Mouse (Mus musculus) limb, embryonic 14.5 days (tissue): ENCODE measurements at regions not wholly inside any gene's neighbourhood (a gene's known extent, or its start where the extent isn't known, plus 50 kb on each side); places are given as distances from the start of the nearest gene placed in this dataset.
"Not testable (repeated sequence)": the region's sequence is repeated elsewhere in the genome, so short reads cannot be mapped to it uniquely, and the experiment has no call there.

Experiments
- ATAC-seq: fragments of 200-750 bp; cut with Nextera tagmentation; 2 replicates; pipeline ENCODE4 v1.8.0; 2017; ENCODE audit warnings: low read depth, moderate number of reproducible peaks, moderate TSS enrichment; ENCODE audit not compliant: low FRiP score
- DNase-seq: peaks from one replicate; pipeline ENCODE4 v3.0.0-alpha.2; 2015; ENCODE audit warnings: low spot score
- H3K27ac ChIP-seq: fragments of 300-500 bp; sonication (generic); replicated peaks from 2 replicates; pipeline ENCODE4 v1.5.1; 2014; ENCODE audit warnings: low read depth, mild to moderate bottlenecking, low read length, moderate library complexity, mixed read lengths
- H3K27me3 ChIP-seq: fragments of 300-500 bp; sonication (generic); 2 replicates; pipeline ENCODE4 v1.6.1; 2014; ENCODE audit warnings: low read length, mixed read lengths; ENCODE audit not compliant: control insufficient read depth, insufficient read depth
- H3K36me3 ChIP-seq: fragments of 300-500 bp; sonication (generic); 2 replicates; pipeline ENCODE4 v1.6.1; 2014; ENCODE audit warnings: mild to moderate bottlenecking, low read length, moderate library complexity, mixed read lengths; ENCODE audit not compliant: control insufficient read depth, insufficient read depth
- H3K4me1 ChIP-seq: fragments of 300-500 bp; sonication (generic); 2 replicates; pipeline ENCODE4 v1.6.1; 2014; ENCODE audit warnings: antibody characterized with exemption, low read length, mixed read lengths; ENCODE audit not compliant: control insufficient read depth, insufficient read depth
- H3K4me2 ChIP-seq: fragments of 300-500 bp; sonication (generic); replicated peaks from 2 replicates; pipeline ENCODE4 v1.6.1; 2014; ENCODE audit warnings: low read depth, mild to moderate bottlenecking, low read length, moderate library complexity; ENCODE audit not compliant: severe bottlenecking
- H3K4me3 ChIP-seq: fragments of 300-500 bp; sonication (generic); replicated peaks from 2 replicates; pipeline ENCODE4 v1.5.1; 2014; ENCODE audit warnings: low read length
- H3K9ac ChIP-seq: fragments of 300-500 bp; sonication (generic); 2 replicates; pipeline ENCODE4 v1.6.1; 2014; ENCODE audit warnings: mild to moderate bottlenecking, low read depth, low read length, moderate library complexity; ENCODE audit not compliant: severe bottlenecking
- H3K9me3 ChIP-seq: fragments of 300-500 bp; sonication (generic); 2 replicates; pipeline ENCODE4 v1.6.1; 2016; ENCODE audit warnings: low read length; ENCODE audit not compliant: control insufficient read depth
- POLR2A ChIP-seq: fragments of 200-500 bp; IDR thresholded peaks from 2 replicates; pipeline ENCODE4 v1.8.0; 2012; ENCODE audit warnings: inconsistent platforms, mild to moderate bottlenecking, moderate library complexity, borderline replicate concordance; ENCODE audit not compliant: insufficient read depth, insufficient read length; ENCODE audit errors: extremely low read depth
- WGBS: fragments of 180-500 bp; shearing (Covaris S2); extraction: QIAGEN DNeasy Blood & Tissue Kit; methylation state at CpG from one replicate; pipeline ENCODE4 v1.1.7; 2014; 5-methylcytosine and 5-hydroxymethylcytosine counted together

DNA sequence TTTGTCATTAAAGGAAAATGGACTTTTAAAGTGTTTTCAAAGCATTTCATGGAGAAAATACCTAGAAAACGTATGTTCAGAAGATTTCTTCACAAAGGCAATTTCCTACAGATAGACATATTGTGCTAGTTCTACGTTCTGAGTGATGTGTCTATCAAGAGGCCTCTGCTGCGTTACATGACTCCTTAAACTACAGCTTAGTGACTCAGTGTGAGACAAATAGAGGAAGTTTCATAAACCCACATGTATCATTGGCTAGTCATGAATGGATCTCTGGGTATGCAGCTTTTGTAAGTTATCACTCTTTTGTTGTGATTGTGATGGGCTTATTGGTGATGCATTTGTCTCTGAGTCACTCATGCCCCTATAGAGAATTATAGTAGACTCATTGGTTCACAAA lies 1067.3 kb upstream of the Sel1l start:
- TF ChIP-seq POLR2A: no peak
- Histone ChIP-seq H3K4me1 (no peaks in the 10 kb centered on the region), H3K27ac (no peak overlapping the region), H3K36me3 (no peaks in the 10 kb centered on the region), H3K4me2 (no peak overlapping the region), H3K4me3 (no peak overlapping the region), H3K9ac (no peak overlapping the region), H3K27me3 (no peaks in the 10 kb centered on the region), H3K9me3 (no peaks in the 10 kb centered on the region)
- no peak for DNase-seq
- ATAC-seq: no peak
- WGBS: 84% methylated on average over 3 of the region's 3 CpGs

DNA sequence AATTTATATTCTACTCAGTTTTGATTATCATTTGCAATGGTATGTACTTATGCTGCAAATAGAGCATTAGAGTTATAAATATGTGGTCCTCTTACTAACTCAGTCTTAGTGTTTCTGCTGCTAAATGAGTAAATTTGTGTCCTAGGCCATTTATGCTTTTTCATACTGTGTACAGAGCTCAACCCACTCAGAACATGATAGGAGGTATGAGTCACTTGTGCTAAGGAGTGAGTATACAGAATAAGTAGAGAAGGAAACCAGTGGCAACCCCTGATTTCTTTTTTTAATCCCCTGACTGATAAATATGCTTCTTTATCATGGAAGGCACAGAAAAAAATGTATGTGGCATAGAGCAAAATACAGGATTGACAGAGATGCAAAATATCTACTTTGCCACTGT lies 1066.8 kb upstream of the Sel1l start:
- DNase-seq (no peak), ATAC-seq (no peak)
- no peaks in the 10 kb centered on the region for H3K27me3 ChIP-seq
- no peaks in the 10 kb centered on the region for H3K4me1 ChIP-seq
- H3K4me2 ChIP-seq: no peak overlapping the region
- H3K4me3 ChIP-seq: no peak overlapping the region
- no peaks in the 10 kb centered on the region for H3K36me3 ChIP-seq
- no peaks in the 10 kb centered on the region for H3K9me3 ChIP-seq
- H3K9ac ChIP-seq: no peak overlapping the region
- H3K27ac ChIP-seq: no peak overlapping the region
- TF ChIP-seq POLR2A: no peak

DNA sequence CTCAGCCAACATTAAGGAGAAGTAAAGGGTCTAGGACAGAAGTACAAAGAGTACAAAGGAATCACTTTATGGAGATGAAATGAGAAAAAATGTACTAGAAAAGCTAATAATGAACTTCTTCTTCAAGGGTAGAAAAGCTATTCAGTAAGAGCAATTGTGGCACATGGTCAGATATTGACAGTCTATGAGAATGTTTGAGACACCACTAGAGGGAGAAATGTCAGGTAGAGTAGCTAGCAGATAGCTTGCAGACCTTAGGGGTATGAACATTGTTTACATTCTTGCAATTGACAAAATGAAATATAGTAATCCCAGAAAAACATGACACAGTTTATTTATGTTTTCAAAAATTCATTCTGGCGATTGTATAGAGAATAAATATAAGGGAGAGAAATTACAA lies 1066.2 kb upstream of the Sel1l start:
- no peak for TF ChIP-seq POLR2A
- Histone ChIP-seq H3K4me3 (no peak overlapping the region), H3K27me3 (no peaks in the 10 kb centered on the region), H3K9ac (no peak overlapping the region), H3K4me2 (no peak overlapping the region), H3K27ac (no peak overlapping the region), H3K36me3 (no peaks in the 10 kb centered on the region), H3K9me3 (no peaks in the 10 kb centered on the region), H3K4me1 (no peaks in the 10 kb centered on the region)
- no peak for ATAC-seq
- DNase-seq: no peak
- WGBS: 85% methylated on average over 1 of the region's 1 CpGs

DNA sequence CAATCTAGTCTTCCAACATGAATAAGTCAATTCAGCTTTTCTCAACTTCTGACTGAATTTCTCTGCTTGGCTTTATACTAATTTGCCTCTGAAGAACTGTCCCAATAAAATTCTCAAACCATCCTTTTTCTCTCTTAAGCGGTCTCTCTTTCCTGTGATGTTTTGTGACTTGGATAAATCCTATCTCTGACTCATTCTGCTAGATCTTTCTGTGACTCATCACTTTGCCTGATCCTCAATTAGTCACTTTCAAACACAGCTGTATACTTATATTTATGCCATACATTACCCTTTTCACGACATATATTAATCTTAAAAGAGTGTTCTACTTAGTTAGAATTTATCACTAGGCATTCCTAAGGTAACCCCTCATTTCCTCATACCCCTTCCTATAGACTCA lies 1055.4 kb upstream of the Sel1l start:
- Histone ChIP-seq H3K27me3 (no peaks in the 10 kb centered on the region), H3K9ac (no peak overlapping the region), H3K9me3 (no peaks in the 10 kb centered on the region), H3K4me3 (no peak overlapping the region), H3K27ac (no peak overlapping the region), H3K4me2 (no peak overlapping the region), H3K4me1 (no peaks in the 10 kb centered on the region), H3K36me3 (no peaks in the 10 kb centered on the region)
- TF ChIP-seq POLR2A: no peak
- no peak for ATAC-seq
- WGBS: 85% methylated on average over 2 of the region's 2 CpGs
- DNase-seq: no peak

- DNase-seq: no peak
- Histone ChIP-seq H3K4me1 (no peaks in the 10 kb centered on the region), H3K9me3 (0 out of 2 replicates have a peak, but pooled peaks cover 5% of the 10 kb centered on the region), H3K27me3 (no peaks in the 10 kb centered on the region), H3K4me2 (no peak overlapping the region), H3K27ac (no peak overlapping the region), H3K9ac (no peak overlapping the region), H3K36me3 (no peaks in the 10 kb centered on the region), H3K4me3 (no peak overlapping the region)
- 93% methylated on average over 4 of the region's 9 CpGs for WGBS
- no peak for TF ChIP-seq POLR2A
- ATAC-seq: no peak
These were observed 1043.4 kb upstream of the Sel1l start for GRCm38 (mm10) chr12:92892315-92892714.

- H3K9me3 ChIP-seq, DNase-seq, H3K9ac ChIP-seq, H3K4me2 ChIP-seq, H3K4me3 ChIP-seq, H3K27me3 ChIP-seq, H3K27ac ChIP-seq, H3K4me1 ChIP-seq, ATAC-seq, H3K36me3 ChIP-seq: not testable (repeated sequence)
- WGBS: no CpG with 5 or more reads among the region's 8 CpGs
These were observed 1042.7 kb upstream of the Sel1l start for GRCm38 (mm10) chr12:92891663-92892062.

DNA sequence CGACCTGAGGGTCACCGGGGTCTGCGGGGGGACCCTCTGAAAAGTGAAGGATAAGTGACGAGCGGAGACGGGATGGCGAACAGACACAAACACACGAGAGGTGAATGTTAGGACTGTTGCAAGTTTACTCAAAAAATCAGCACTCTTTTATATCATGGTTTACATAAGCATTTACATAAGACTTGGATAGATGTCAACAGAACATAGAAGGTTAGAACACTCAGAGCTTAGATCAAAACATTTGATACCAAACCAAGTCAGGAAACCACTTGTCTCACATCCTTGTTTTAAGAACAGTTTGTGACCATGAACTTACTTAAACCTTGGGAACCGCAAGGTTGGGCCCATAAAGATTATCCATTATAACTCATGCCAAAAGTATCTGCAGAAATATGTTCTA lies 1042.2 kb upstream of the Sel1l start:
- H3K4me1 ChIP-seq, H3K27ac ChIP-seq, H3K36me3 ChIP-seq, H3K27me3 ChIP-seq, DNase-seq, ATAC-seq, H3K9ac ChIP-seq, H3K9me3 ChIP-seq, H3K4me2 ChIP-seq, H3K4me3 ChIP-seq: not testable (repeated sequence)
- WGBS: 98% methylated on average over 4 of the region's 9 CpGs
